Mouse (Mus musculus): ENCODE results near the gene Prph2.

Prph2 gene

DNA sequence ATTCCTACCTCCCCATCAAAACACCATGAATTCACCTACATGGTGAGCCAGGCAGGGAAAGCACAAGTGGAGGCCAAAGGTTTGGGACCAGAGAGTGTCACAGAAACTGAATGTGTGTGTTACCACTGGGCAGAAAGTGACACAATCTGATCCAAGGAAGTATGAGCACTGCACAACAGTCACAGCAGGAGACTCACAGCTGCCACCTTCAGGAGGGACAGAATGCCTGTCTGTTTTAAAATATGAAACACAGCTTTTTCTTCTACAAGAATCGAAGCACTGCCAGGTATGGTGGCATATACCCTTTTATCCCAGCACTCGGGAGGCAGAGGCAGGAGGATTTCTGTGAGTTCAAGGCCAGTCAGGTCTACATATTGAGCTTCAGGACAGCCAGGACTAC, 47.8 kb downstream of the Prph2 start:
- DNase-seq (ENCODE audit: inconsistent age in 2 of 2, low spot score in 1 of 2): no peak

DNA sequence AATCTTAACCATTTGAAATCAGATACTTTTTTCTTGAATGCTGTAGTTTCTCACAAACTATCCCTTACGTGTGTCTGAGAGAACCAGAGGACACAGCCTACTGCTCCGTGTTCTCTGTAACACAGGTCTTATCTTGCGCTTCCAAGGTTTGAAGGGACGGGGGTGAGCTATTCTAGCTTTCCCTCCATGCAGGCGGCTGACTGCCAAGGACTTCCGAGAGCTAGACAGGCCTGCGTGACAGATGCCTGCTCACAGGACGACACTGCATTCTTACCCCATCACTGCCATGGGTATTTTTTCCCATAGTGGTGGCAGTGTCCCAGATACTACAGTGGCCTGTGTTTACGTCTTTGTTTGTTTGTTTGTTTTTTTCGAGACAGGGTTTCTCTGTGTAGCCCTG, 50.0 kb downstream of the Prph2 start:
- peak; percentile 43 to 63 for DNase-seq (ENCODE audit: inconsistent age in 2 of 2, low spot score in 1 of 2)

DNA sequence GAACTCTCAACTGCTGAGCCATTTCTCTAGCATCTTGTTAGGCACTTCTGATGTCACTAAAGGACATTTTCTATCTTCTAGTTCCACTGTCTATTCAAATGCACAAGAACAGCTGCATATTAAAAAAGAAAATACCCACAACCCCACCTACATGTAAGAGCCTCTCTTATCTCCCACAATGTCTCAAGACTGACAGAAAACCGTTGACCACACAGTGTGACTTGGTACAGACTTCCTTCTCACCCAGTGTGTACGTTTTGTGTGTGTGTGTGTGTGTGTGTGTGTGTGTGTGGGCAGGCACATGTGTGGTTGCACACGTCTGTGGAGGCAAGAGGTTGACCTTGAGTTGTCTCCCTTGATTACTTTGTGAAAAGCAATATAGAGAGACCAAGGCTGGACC, 51.9 kb downstream of the Prph2 start:
- DNase-seq (ENCODE audit: inconsistent age in 2 of 2, low spot score in 1 of 2): no peak

DNA sequence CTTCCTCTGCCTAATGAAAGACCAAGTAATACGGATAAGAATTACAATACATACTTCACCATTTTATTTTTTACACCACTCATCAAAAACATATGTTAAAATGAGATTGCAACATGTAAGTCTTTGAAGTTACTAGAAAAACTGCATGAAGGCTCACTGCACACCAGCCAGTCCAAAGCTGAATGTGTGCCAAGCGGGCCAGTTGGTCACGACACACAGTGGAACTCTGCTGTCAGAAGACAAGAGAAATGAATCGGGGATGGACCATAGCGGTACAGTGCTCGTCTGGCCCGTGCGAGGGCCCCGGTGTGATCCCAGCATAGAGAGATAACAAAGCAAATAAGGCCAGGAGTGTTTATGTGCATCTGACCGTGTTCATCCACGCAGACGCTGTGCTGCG, 52.9 kb downstream of the Prph2 start:
- no peak for DNase-seq (ENCODE audit: inconsistent age in 2 of 2, low spot score in 1 of 2)

DNA sequence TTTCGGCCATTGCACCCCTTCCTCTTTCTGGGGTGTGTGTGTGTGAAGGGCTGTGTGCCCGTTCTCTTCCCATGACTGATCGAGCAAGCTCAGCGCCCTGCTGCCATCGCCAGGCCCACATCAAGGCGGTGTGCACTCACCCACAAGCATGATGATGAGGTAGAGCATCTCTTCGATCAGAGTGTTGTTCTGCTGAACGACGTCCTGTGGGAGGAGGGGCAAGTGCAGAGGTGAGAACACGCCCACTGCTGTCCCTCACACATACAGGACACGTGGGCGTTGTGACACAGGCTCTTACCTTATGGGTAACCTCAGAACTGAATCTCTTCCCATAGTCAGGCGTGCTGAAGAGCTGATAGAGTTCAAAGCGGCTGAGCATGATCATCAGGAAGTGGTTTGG, 56.6 kb downstream of the Prph2 start:
- DNase-seq (ENCODE audit: inconsistent age in 2 of 2, low spot score in 1 of 2): no peak

DNA sequence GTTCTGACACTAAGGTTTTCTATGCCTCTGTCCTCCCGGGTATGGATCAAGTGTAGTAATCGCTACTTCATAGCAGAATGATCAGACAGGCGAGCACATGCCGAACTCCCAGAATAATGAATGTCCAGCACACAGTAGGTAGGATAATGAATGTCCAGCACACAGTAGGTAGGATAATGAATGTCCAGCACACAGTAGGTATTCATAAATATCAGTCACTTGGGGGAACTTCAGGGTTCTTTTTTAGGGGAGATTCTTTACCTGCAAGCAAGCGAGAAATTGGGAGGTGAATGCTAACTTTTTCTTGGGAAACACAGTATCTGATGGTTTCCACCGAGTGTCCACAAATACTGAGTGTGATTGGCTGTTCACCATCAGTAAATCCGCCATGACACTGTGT, 62.3 kb downstream of the Prph2 start:
- no peak for DNase-seq (ENCODE audit: inconsistent age in 2 of 2, low spot score in 1 of 2)

Data from adrenal gland, adult (tissue).